Mouse (Mus musculus): ENCODE data around the gene Ddx23.

- TF ChIP-seq CTCF (IDR thresholded peaks at IDR 0.05; ENCODE audit: low read depth) (no peak), EP300 (IDR thresholded peaks at IDR 0.05; ENCODE audit: low read depth) (no peak)
Observed at GRCm38 (mm10) chr15:98601832-98602190, 60.9 kb downstream of the Ddx23 start.

All from heart, postnatal 0 days (tissue).